Mouse (Mus musculus) neural tube, embryonic 14.5 days (tissue): ENCODE measurements at regions not wholly inside any gene's neighbourhood (a gene's known extent, or its start where the extent isn't known, plus 50 kb on each side); places are given as distances from the start of the nearest gene placed in this dataset.

Experiments used
- ATAC-seq: fragments of 200-750 bp; cut with Nextera tagmentation; 2 replicates; pipeline ENCODE4 v1.8.0; 2017; ENCODE audit warnings: low read depth, mild to moderate bottlenecking, moderate TSS enrichment, moderate library complexity
- H3K27ac ChIP-seq: fragments of 300-500 bp; sonication (generic); 2 replicates; pipeline ENCODE4 v1.5.1; 2014; ENCODE audit warnings: low read depth, mild to moderate bottlenecking, control low read depth, low read length, moderate library complexity, mixed read lengths
- H3K27me3 ChIP-seq: fragments of 300-500 bp; sonication (generic); 2 replicates; pipeline ENCODE4 v1.6.1; 2014; ENCODE audit warnings: low read length; ENCODE audit not compliant: control insufficient read depth, insufficient read depth
- H3K36me3 ChIP-seq: fragments of 300-500 bp; sonication (generic); 2 replicates; pipeline ENCODE4 v1.6.1; 2014; ENCODE audit warnings: low read length, mixed read lengths; ENCODE audit not compliant: control insufficient read depth, insufficient read depth
- H3K4me1 ChIP-seq: fragments of 300-500 bp; sonication (generic); 2 replicates; pipeline ENCODE4 v1.6.1; 2014; ENCODE audit warnings: low read length; ENCODE audit not compliant: control insufficient read depth, insufficient read depth
- H3K4me2 ChIP-seq: fragments of 300-500 bp; sonication (generic); 2 replicates; pipeline ENCODE4 v1.6.1; 2014; ENCODE audit warnings: mild to moderate bottlenecking, low read depth, low read length, control low read depth
- H3K4me3 ChIP-seq: fragments of 300-500 bp; sonication (generic); 2 replicates; pipeline ENCODE4 v1.5.1; 2014; ENCODE audit warnings: low read depth, low read length, control low read depth, mixed read lengths
- H3K9ac ChIP-seq: fragments of 300-500 bp; sonication (generic); replicated peaks from 2 replicates; pipeline ENCODE4 v1.6.1; 2014; ENCODE audit warnings: low read depth, mild to moderate bottlenecking, control low read depth, low read length, mixed read lengths
- H3K9me3 ChIP-seq: fragments of 300-500 bp; sonication (generic); 2 replicates; pipeline ENCODE4 v1.6.1; 2016; ENCODE audit warnings: low read length; ENCODE audit not compliant: control insufficient read depth
- WGBS: fragments of 180-500 bp; shearing (Covaris S2); extraction: QIAGEN DNeasy Blood & Tissue Kit; methylation state at CpG from one replicate; pipeline ENCODE4 v1.1.7; 2014; 5-methylcytosine and 5-hydroxymethylcytosine counted together

- WGBS = 93% methylated on average over 9 of the region's 9 CpGs
- Histone ChIP-seq H3K9ac (no peak overlapping the region), H3K36me3 (no peaks in the 10 kb centered on the region), H3K27me3 (no peaks in the 10 kb centered on the region), H3K27ac (no peak overlapping the region), H3K4me2 (no peak overlapping the region), H3K4me1 (no peaks in the 10 kb centered on the region), H3K9me3 (no peaks in the 10 kb centered on the region), H3K4me3 (no peak overlapping the region)
- ATAC-seq = no peak
Observed at GRCm38 (mm10) chr17:7680658-7681057, 146.4 kb downstream of the Fndc1 start.

GRCm38 (mm10) chr17:7679786-7680185, 147.3 kb downstream of the Fndc1 start:
- no peak overlapping the region for H3K4me2 ChIP-seq
- no peaks in the 10 kb centered on the region for H3K27me3 ChIP-seq
- no peak overlapping the region for H3K9ac ChIP-seq
- H3K9me3 ChIP-seq = no peaks in the 10 kb centered on the region
- ATAC-seq = no peak
- no peaks in the 10 kb centered on the region for H3K36me3 ChIP-seq
- H3K4me3 ChIP-seq = no peak overlapping the region
- no peak overlapping the region for H3K27ac ChIP-seq
- H3K4me1 ChIP-seq = no peaks in the 10 kb centered on the region

GRCm38 (mm10) chr17:7678898-7679297, 148.2 kb downstream of the Fndc1 start:
- WGBS = 84% methylated on average over 9 of the region's 9 CpGs

GRCm38 (mm10) chr17:7677796-7678195, 149.3 kb downstream of the Fndc1 start:
- Histone ChIP-seq H3K9ac (no peak overlapping the region), H3K27me3 (no peaks in the 10 kb centered on the region), H3K4me2 (no peak overlapping the region), H3K4me3 (no peak overlapping the region), H3K27ac (no peak overlapping the region), H3K36me3 (no peaks in the 10 kb centered on the region), H3K4me1 (no peaks in the 10 kb centered on the region), H3K9me3 (no peaks in the 10 kb centered on the region)
- no peak for ATAC-seq
- WGBS = 96% methylated on average over 7 of the region's 7 CpGs

More at GRCm38 (mm10) chr17:7678898-7679297, 148.2 kb downstream of the Fndc1 start:
- H3K9me3 ChIP-seq = no peaks in the 10 kb centered on the region
- H3K36me3 ChIP-seq = no peaks in the 10 kb centered on the region
- no peaks in the 10 kb centered on the region for H3K27me3 ChIP-seq
- H3K4me2 ChIP-seq = no peak overlapping the region
- no peak overlapping the region for H3K27ac ChIP-seq
- H3K4me1 ChIP-seq = no peaks in the 10 kb centered on the region
- no peak for ATAC-seq
- no peak overlapping the region for H3K4me3 ChIP-seq
- H3K9ac ChIP-seq = no peak overlapping the region

GRCm38 (mm10) chr17:7677301-7677700, 149.8 kb downstream of the Fndc1 start:
- no peak overlapping the region for H3K4me2 ChIP-seq
- 64% methylated on average over 8 of the region's 8 CpGs for WGBS
- no peak overlapping the region for H3K9ac ChIP-seq
- H3K4me3 ChIP-seq = no peak overlapping the region
- H3K27me3 ChIP-seq = no peaks in the 10 kb centered on the region
- no peaks in the 10 kb centered on the region for H3K9me3 ChIP-seq
- no peaks in the 10 kb centered on the region for H3K4me1 ChIP-seq
- H3K27ac ChIP-seq = no peak overlapping the region
- no peak for ATAC-seq
- H3K36me3 ChIP-seq = no peaks in the 10 kb centered on the region

GRCm38 (mm10) chr17:7676776-7677175, 150.3 kb downstream of the Fndc1 start:
- H3K4me1 ChIP-seq = no peaks in the 10 kb centered on the region
- H3K9ac ChIP-seq = no peak overlapping the region
- no peaks in the 10 kb centered on the region for H3K27me3 ChIP-seq
- H3K9me3 ChIP-seq = no peaks in the 10 kb centered on the region
- H3K27ac ChIP-seq = no peak overlapping the region
- H3K4me2 ChIP-seq = no peak overlapping the region
- no peak for ATAC-seq
- 91% methylated on average over 2 of the region's 2 CpGs for WGBS
- no peak overlapping the region for H3K4me3 ChIP-seq
- no peaks in the 10 kb centered on the region for H3K36me3 ChIP-seq

- no peak overlapping the region for H3K4me3 ChIP-seq
- WGBS = 98% methylated on average over 2 of the region's 2 CpGs
- no peaks in the 10 kb centered on the region for H3K36me3 ChIP-seq
- H3K27ac ChIP-seq = no peak overlapping the region
- H3K4me2 ChIP-seq = no peak overlapping the region
- no peak for ATAC-seq
- no peaks in the 10 kb centered on the region for H3K4me1 ChIP-seq
- H3K27me3 ChIP-seq = no peaks in the 10 kb centered on the region
- no peak overlapping the region for H3K9ac ChIP-seq
- no peaks in the 10 kb centered on the region for H3K9me3 ChIP-seq
Observed at GRCm38 (mm10) chr17:7674511-7674910, 152.6 kb downstream of the Fndc1 start.

- H3K36me3 ChIP-seq = no peaks in the 10 kb centered on the region
- H3K4me2 ChIP-seq = no peak overlapping the region
- no peak for ATAC-seq
- H3K4me3 ChIP-seq = no peak overlapping the region
- H3K27me3 ChIP-seq = no peaks in the 10 kb centered on the region
- no peak overlapping the region for H3K9ac ChIP-seq
- no peaks in the 10 kb centered on the region for H3K4me1 ChIP-seq
- WGBS = 66% methylated on average over 3 of the region's 3 CpGs
- no peaks in the 10 kb centered on the region for H3K9me3 ChIP-seq
- H3K27ac ChIP-seq = no peak overlapping the region
Observed at GRCm38 (mm10) chr17:7667826-7668225, 159.3 kb downstream of the Fndc1 start.

- WGBS = 83% methylated on average over 6 of the region's 6 CpGs
- no peak overlapping the region for H3K4me3 ChIP-seq
- ATAC-seq = no peak
- no peaks in the 10 kb centered on the region for H3K4me1 ChIP-seq
- H3K4me2 ChIP-seq = no peak overlapping the region
- H3K9ac ChIP-seq = no peak overlapping the region
- no peaks in the 10 kb centered on the region for H3K9me3 ChIP-seq
- H3K27me3 ChIP-seq = no peaks in the 10 kb centered on the region
- H3K36me3 ChIP-seq = no peaks in the 10 kb centered on the region
- H3K27ac ChIP-seq = no peak overlapping the region
Observed at GRCm38 (mm10) chr17:7666781-7667398, 160.2 kb downstream of the Fndc1 start.
